Mouse (Mus musculus): Measurements from ENCODE around the gene Gm12695.

GRCm38 (mm10) chr4:96680233-96680632, 104.8 kb downstream of the Gm12695 start:
- TF ChIP-seq CTCF (IDR thresholded peaks at IDR 0.05; ENCODE audit: extremely low read depth, insufficient read depth, insufficient read length, insufficient replicate concordance) = no peak
- TF ChIP-seq POLR2A (IDR thresholded peaks at IDR 0.05; ENCODE audit: low read depth, low read length) = no peak

Data from spleen, adult 2 months (tissue).